ENCODE assay signal across 8 mouse cellular contexts in the genomic region with DNA sequence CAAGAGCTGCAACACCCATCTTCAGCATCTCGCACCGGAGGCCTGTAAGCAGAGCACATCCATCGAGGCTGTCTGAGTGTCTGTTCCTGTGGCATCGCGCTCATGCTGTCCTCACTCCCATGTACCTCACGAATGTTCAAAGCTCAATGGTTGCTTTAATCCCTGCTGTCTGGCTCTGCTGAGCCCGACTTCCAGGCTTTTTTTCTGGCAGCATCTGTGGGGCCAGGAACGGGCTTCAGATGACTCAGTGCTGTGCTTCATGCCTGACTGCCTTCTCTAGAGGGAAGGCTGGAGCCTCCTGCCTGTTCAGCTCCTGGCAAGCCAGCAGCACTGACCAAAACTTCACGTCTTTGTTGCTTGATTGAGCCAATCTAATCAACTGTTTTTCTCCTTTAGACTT.
DNase-seq lines count a peak whose midpoint lies in the region; ATAC-seq and TF ChIP-seq lines count a peak whose summit lies in the region.

No protein-coding gene starts in this region.

- WGBS in stomach, postnatal 0 days = 34% methylated on average over 9 of the region's 9 CpGs

- no peak overlapping the region for H3K4me3 ChIP-seq in gastrocnemius, adult 2 months
- no peak overlapping the region for H3K4me3 ChIP-seq in stomach, postnatal 0 days (ENCODE audit: low read depth, low read length)

- intact Hi-C loops in gastrocnemius, adult 2 months (cut with DNase I) = no loop called here
- intact Hi-C loops in gastrocnemius, postnatal 36 days (cut with DNase I) = no loop called here

- H3K27ac ChIP-seq in gastrocnemius, adult 2 months = no peak overlapping the region
- peak overlapping the region; percentile 56; the same call in 1 of the 2 replicates for H3K27ac ChIP-seq in stomach, postnatal 0 days (replicated peaks)

- peak; percentile 49 for DNase-seq in gastrocnemius, adult 2 months
- no peak for DNase-seq in gastrocnemius, postnatal 36 days
- DNase-seq in ovary, postnatal 10 days (ENCODE audit: low spot score) = peak; percentile 11
- no peak for DNase-seq in ovary, adult 18-20 months (ENCODE audit: low spot score)
- peak; percentile 78 for DNase-seq in kidney, adult 11 months
- peak; percentile 26 for DNase-seq in stomach, postnatal 0 days (ENCODE audit: low spot score)
- no peak for DNase-seq in adrenal gland, adult 8-10 months

- no peak overlapping the region for H3K4me2 ChIP-seq in stomach, postnatal 0 days (replicated peaks; ENCODE audit: low read depth)

- H3K9ac ChIP-seq in stomach, postnatal 0 days (ENCODE audit: low read length) = no peak overlapping the region

- no peaks in the 10 kb centered on the region for H3K9me3 ChIP-seq in stomach, postnatal 0 days (ENCODE audit: control insufficient read depth, low read length)

- ATAC-seq in stomach, postnatal 0 days (ENCODE audit: low FRiP score, low TSS enrichment) = peak; percentile 57; the same call in 1 of the 2 replicates
- ATAC-seq in erythroblast, adult 5-6 weeks (replicated peaks; ENCODE audit: low FRiP score, poor library complexity, severe bottlenecking) = no peak

- no peaks in the 10 kb centered on the region for H3K27me3 ChIP-seq in stomach, postnatal 0 days (ENCODE audit: control insufficient read depth, insufficient read depth, low read length)

- peaks cover 9% of the 10 kb centered on the region; the same call in 1 of the 2 replicates for H3K4me1 ChIP-seq in stomach, postnatal 0 days (replicated peaks; ENCODE audit: control insufficient read depth, insufficient read depth)

- TF ChIP-seq EP300 in stomach, postnatal 0 days (optimal IDR thresholded peaks at IDR 0.05) = no peak

- no peak for TF ChIP-seq CTCF in gastrocnemius, adult 2 months (IDR thresholded peaks at IDR 0.05)
- no peak for TF ChIP-seq CTCF in stomach, postnatal 0 days (IDR thresholded peaks at IDR 0.05; ENCODE audit: low read depth)

- no peaks in the 10 kb centered on the region; the same call in 1 of the 2 replicates for H3K36me3 ChIP-seq in stomach, postnatal 0 days (ENCODE audit: control insufficient read depth, insufficient read depth, low read length)

Comparison
In these comparisons a context has a peak if more than half of its experiments do, and no peak if none do; other contexts are left out.
1. DNase-seq: peak in gastrocnemius, adult 2 months (single experiment), ovary, postnatal 10 days (single experiment), kidney, adult 11 months (single experiment) and stomach, postnatal 0 days (single experiment); none in gastrocnemius, postnatal 36 days (0 of 2), ovary, adult 18-20 months (single experiment) and adrenal gland, adult 8-10 months (single experiment).